Mouse (Mus musculus): Measurements from ENCODE around the gene Pfkp. TPM values are rescaled to one million over a fixed set of nuclear protein-coding genes. Genes with fewer than 3 reads are reported as not detected.

The Pfkp gene
- total RNA-seq, 4 experiments from 2014 or later, result 222 to 241 (median 227) TPM

GRCm38 (mm10) chr13:6613690-6614445 lies 34.7 kb downstream of the Pfkp start:
- DNase-seq (ENCODE audit: low spot score in 2 of 2), result no peak

GRCm38 (mm10) chr13:6602786-6603409 lies 45.7 kb downstream of the Pfkp start:
- no peak for DNase-seq (ENCODE audit: low spot score in 2 of 2)

- no peak for DNase-seq (ENCODE audit: low spot score in 2 of 2)
Observed at GRCm38 (mm10) chr13:6601676-6602075, 46.9 kb downstream of the Pfkp start.

- no peak for DNase-seq (ENCODE audit: low spot score in 2 of 2)
Observed at GRCm38 (mm10) chr13:6600626-6601025, 48.0 kb downstream of the Pfkp start.

GRCm38 (mm10) chr13:6597801-6598200 lies 50.8 kb downstream of the Pfkp start:
- DNase-seq (ENCODE audit: low spot score in 2 of 2), result no peak

DNA sequence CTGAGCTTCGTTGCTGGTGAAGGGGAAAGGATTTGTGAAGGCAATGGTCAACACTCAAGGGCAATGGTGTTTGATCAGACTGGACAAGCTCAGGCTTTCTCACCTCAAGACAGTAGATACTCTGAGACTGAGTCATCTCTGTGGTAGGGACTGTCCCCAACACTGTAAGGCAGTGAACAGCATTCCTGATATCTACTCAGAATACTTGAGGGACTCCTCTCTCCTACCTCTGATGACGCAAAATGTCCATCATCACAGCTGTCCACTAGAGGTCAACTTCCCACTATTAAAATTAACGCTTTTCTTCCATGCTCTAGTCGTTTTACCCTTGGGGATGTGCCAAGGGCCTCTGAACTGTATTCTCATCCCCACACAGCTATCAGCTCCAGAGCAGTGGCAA lies 53.2 kb downstream of the Pfkp start:
- no peak for DNase-seq (ENCODE audit: low spot score in 2 of 2)

GRCm38 (mm10) chr13:6590846-6591245 lies 57.7 kb downstream of the Pfkp start:
- DNase-seq (ENCODE audit: low spot score in 2 of 2), result no peak

DNA sequence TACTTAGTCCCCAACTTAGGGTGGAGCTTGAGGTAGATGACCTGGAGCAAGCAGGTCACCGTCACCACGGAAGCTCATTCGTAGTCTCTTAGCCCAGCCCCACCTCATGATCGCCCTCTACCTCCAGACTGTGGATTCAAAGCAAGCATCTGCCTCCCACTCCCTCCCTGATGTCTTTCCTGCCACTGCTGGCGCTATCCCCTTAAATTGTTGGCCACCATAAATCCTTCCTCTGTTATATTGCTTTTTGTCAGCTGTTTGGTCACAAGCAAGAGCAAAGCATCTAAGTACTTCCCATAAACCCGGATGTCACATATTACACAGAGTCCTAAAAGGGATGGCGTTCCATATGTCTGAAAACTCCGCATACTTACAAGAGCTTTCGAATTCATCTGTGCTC lies 62.6 kb downstream of the Pfkp start:
- no peak for DNase-seq (ENCODE audit: low spot score in 2 of 2)

DNA sequence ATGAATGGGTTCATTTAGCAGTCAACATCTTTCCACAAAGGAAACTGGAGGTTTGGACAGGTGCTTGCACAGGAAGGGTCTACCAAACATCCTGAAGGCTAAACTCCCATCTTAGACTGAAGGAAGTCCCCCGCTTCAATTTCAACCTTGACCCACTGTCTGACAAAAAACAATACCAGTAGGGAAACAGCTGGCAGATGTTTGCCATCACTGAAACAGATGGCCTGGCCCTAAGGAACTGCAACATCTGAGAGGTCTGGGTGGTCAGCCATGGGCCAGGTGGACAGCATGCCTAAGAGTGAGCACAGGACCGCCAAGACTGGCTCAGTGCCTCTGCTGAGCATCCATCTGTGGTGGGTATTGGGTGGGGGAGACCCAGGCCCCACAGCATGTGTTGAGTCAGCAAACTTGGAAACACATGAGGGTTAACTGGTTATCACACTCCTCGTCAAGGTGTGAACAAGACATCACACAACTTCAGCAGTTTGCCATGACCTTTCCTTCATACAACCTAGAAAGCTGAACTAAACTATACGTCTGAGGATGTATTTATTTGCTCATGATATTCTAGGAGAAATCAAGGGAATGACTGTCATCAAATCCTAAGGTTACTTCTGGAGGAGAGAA lies 65.0 kb downstream of the Pfkp start:
- no peak for DNase-seq (ENCODE audit: low spot score in 2 of 2)

DNA sequence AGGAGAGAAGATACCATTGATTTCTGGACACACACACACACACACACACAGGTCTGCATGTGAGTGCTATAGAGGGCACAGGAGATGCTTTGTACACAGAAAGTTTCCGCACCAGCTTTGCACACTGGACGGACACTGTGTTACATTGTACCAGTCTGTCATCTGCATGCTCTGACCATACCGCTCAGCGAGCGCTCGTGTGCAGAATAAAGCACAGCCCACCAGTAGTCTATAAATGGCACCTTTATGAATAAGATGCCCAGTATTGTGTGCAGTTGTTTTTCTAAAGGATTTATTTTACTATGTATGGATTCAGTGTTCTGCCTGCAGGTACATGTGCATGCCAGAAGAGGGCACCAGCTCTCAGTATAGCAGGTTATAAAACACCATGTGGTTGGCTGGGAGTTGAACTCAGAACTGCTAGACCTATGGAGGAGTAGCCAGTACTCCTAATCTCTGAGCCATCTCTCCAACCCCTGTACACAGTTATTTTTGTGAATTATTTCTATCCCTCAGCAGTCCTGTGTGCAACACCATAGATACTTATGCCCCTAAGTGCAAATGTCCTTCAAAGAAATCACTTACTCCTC lies 72.6 kb downstream of the Pfkp start:
- no peak for DNase-seq (ENCODE audit: low spot score in 2 of 2)

- no peak for DNase-seq (ENCODE audit: low spot score in 2 of 2)
Observed at GRCm38 (mm10) chr13:6565571-6565970, 83.0 kb downstream of the Pfkp start.

- no peak for DNase-seq (ENCODE audit: low spot score in 2 of 2)
Observed at GRCm38 (mm10) chr13:6562409-6562808, 86.2 kb downstream of the Pfkp start.

DNA sequence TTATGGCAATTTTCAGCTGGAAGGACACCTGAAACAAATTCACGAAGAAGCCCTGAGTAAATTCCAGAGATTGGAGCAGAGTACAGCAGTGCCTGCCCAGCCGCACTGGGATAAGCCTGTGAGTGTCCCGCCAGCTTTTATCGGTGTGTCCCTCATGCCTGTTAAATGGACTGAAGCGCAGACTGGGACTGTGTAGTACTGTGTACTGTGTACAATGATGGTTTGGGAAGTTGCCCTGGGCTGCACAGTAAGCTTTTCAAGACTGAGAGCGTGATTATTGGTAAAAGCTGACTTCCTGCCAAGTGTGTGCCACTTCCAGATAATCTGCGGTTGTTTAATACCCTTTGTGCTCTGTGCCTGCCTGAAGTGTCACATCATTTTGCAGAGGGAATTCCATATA lies 90.8 kb downstream of the Pfkp start:
- no peak for DNase-seq (ENCODE audit: low spot score in 2 of 2)

DNA sequence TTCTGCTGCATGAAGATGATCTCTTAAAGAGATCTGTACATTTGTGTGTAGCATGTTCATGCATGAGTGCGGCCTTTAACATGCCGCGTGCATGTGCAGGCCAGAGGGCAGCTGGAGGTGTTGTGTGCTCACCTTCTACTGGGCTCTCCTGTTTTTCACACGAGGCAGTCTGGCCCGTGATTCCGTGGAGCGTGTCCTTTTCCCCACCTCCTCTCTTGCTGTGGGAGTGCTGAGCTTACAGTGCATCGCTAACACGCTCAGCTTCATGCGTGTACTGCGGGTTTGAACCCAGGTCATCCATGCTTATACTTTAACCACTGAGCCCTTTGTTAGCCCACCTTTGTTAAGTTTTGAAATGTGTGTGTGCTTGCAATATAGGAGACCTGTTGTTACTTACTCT lies 92.9 kb downstream of the Pfkp start:
- DNase-seq (ENCODE audit: low spot score in 2 of 2), result no peak

DNA sequence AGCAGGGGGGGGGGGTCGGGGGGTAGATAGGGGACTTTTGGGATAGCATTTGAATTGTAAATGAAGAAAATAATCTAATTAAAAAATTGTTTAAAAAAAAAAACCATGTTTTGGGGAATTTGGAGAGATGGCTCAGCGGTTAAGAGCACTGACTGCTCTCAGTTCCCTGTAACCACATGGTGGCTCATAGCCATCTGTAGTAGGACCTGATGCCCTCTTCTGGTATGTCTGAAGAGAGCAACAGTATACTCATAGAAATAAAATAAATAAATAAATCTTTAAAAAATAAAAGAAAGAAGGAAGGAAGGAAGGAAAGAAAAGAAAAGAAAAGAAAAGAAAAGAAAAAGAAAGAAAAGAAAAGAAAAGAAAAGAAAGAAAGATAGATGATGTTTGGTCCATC lies 94.9 kb downstream of the Pfkp start:
- no peak for DNase-seq (ENCODE audit: low spot score in 2 of 2)

DNA sequence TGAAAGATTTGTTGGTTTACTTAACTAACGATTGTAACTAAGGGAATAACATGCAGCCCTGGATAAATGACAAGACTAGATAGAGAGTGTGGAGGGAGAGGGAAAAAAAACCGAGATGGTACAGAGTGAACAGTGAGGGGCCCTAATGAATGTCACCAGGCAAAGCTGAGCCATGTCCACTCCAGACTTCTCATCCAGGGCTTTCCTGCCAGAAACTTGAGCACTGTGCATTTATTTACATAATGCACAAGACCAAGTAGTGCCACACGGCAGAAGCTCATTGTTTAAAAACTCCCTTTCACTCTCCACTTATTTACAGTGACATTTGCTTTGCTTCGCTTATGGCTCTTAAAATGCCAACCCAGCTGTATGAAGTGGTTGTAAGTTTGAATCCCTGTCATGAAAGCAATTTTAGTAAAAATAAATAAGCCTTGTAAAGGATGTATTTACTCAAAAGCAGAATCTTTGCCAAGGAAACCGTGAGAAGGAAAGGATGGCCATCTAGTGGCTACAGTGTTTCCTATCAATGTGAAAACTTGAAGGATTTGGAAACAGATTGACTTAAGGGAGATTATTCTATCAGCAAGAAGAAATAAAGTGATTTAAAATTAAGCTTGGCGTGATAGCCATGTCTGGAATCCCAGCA lies 113.2 kb downstream of the Pfkp start:
- DNase-seq (ENCODE audit: low spot score in 2 of 2), result no peak

DNA sequence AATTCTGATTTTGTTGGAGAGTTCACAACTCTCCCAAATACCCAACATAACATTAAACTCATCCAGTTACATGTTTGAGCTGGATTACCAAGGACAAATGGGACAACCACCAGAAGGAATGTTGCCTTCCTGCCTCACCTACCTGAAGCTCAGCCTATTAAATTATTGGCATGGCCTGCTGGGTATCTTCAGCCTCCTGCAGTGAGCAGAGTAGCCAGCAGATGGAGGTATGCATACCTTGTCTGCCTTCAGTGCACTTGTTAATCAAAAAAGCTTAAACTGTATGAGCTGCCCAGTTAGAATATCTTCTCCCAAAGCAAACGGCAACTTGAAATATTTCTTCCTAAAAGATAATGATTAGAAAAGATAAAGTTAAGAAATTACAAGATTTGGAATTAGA lies 115.9 kb downstream of the Pfkp start:
- no peak for DNase-seq (ENCODE audit: low spot score in 2 of 2)

Other genes with a start within 250 kb of the Pfkp start
- gene Pitrm1, start 100.6 kb downstream of the Pfkp start, total RNA-seq (2022), result 10 to 100 TPM; 53.1 to 62.8 (median 60.0) TPM